Mouse (Mus musculus): ENCODE data around the gene Slc38a2.

- TF ChIP-seq ZNF384 (IDR thresholded peaks at IDR 0.05; ENCODE audit: low read depth, low read length) (no peak), HCFC1 (IDR thresholded peaks at IDR 0.05; ENCODE audit: borderline replicate concordance, insufficient read depth, low read length) (no peak), MAFK (IDR thresholded peaks at IDR 0.05; ENCODE audit: insufficient read depth, low read depth, low read length) (no peak)
These were observed 58.3 kb downstream of the Slc38a2 start for GRCm38 (mm10) chr15:96641111-96641820.
